Mouse (Mus musculus): ENCODE measurements around the gene Ptpre. TPM values are rescaled to one million over a fixed set of nuclear protein-coding genes. Genes with fewer than 3 reads are reported as not detected.

Ptpre gene
- total and polyA plus RNA-seq, 2 experiments from 2014 or later = 2.0 to 4.0 TPM

- Histone ChIP-seq H3K4me2 (ENCODE audit: low read depth, low read length) (no peak overlapping the region), H3K4me3 (ENCODE audit: low read depth, low read length) (no peak overlapping the region), H3K27me3 (ENCODE audit: control insufficient read depth, insufficient read depth, low read length) (no peaks in the 10 kb centered on the region), H3K36me3 (replicated peaks; ENCODE audit: control insufficient read depth, insufficient read depth, low read length) (no peaks in the 10 kb centered on the region), H3K27ac (ENCODE audit: low read depth) (no peak overlapping the region), H3K4me1 (ENCODE audit: control insufficient read depth, insufficient read depth) (peaks cover 8% of the 10 kb centered on the region), H3K9ac (replicated peaks; ENCODE audit: low read depth, low read length) (no peak overlapping the region), H3K9me3 (replicated peaks; ENCODE audit: control insufficient read depth, low read length) (no peaks in the 10 kb centered on the region)
- WGBS = 70% methylated on average over 3 of the region's 3 CpGs
- DNase-seq (ENCODE audit: low spot score) = no peak
- no peak for ATAC-seq (ENCODE audit: insufficient read depth, low read depth)
- TF ChIP-seq EP300 (IDR thresholded peaks at IDR 0.05; ENCODE audit: low read depth) (no peak), CTCF (IDR thresholded peaks at IDR 0.05; ENCODE audit: low read depth) (no peak)
Measured at GRCm38 (mm10) chr7:135553550-135553949, 16.3 kb downstream of the Ptpre start.

DNA sequence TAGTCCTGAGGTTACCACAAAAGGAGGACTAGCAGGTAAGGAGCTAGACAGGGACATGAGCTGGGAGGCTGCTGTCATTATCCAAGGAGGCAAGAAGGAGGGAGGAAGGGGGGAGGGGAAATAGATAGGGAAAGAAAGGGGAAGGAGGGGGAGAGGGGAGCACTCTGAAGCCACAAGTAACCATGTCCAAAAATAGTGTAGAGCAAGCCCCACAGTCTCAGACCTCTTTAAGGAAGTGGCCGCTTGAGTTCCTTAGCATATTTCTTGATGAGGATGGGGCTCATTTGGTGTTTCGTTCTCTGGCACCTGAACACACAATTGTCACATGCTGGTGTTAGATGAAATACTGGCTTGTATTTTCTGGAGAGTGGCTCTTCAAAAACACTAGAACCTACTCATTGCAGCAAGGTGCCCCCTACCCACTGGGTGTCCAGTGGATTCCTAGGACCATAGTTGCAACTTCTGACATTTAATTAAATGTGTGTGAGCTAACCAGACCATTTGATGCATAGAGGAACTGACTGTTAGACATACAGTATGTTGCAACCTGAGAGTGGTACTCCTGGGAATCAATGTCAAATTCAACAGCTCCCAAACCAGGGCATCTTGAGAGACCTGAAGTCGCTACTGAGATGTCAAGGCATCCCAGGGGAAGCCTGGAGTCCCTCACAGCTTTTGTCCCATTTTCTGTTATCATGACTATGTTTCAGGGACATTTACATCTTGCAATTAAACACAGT, 19.6 kb downstream of the Ptpre start:
- no peak for DNase-seq (ENCODE audit: low spot score)
- H3K4me2 ChIP-seq (ENCODE audit: low read depth, low read length) = no peak overlapping the region
- peaks cover under 1% of the 10 kb centered on the region; the same call in 1 of the 2 replicates for H3K4me1 ChIP-seq (ENCODE audit: control insufficient read depth, insufficient read depth)
- H3K36me3 ChIP-seq (replicated peaks; ENCODE audit: control insufficient read depth, insufficient read depth, low read length) = no peaks in the 10 kb centered on the region
- TF ChIP-seq CTCF (IDR thresholded peaks at IDR 0.05; ENCODE audit: low read depth) (no peak), EP300 (IDR thresholded peaks at IDR 0.05; ENCODE audit: low read depth) (no peak)
- H3K9ac ChIP-seq (replicated peaks; ENCODE audit: low read depth, low read length) = no peak overlapping the region
- no peak overlapping the region for H3K27ac ChIP-seq (ENCODE audit: low read depth)
- H3K4me3 ChIP-seq (ENCODE audit: low read depth, low read length) = no peak overlapping the region
- WGBS = 67% methylated on average over 3 of the region's 3 CpGs
- ATAC-seq (ENCODE audit: insufficient read depth, low read depth) = no peak
- no peaks in the 10 kb centered on the region for H3K9me3 ChIP-seq (replicated peaks; ENCODE audit: control insufficient read depth, low read length)
- no peaks in the 10 kb centered on the region for H3K27me3 ChIP-seq (ENCODE audit: control insufficient read depth, insufficient read depth, low read length)

DNA sequence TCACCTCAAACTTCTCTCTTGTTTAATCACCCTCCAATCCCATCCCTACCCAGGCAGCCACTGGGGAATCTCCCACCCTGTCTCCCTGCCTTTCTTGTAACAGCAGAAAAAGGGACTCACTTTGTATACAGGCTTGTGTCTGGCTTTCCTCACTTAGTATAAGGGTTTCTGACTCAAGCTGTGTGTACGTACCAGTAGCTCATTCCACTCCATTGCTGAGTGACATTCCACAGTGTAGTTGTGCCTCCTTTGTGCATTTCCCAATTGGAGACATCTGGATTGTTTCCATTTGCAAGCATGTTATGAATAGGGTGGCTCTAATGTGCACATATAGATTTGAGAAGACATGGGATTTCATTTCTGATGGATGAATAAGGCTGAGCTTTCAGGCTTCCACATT, 23.0 kb downstream of the Ptpre start:
- WGBS = 48% methylated on average over 1 of the region's 1 CpGs
- Histone ChIP-seq H3K9me3 (replicated peaks; ENCODE audit: control insufficient read depth, low read length) (no peaks in the 10 kb centered on the region), H3K27ac (ENCODE audit: low read depth) (no peak overlapping the region), H3K4me3 (ENCODE audit: low read depth, low read length) (no peak overlapping the region), H3K4me2 (ENCODE audit: low read depth, low read length) (no peak overlapping the region), H3K4me1 (ENCODE audit: control insufficient read depth, insufficient read depth) (no peaks in the 10 kb centered on the region), H3K36me3 (replicated peaks; ENCODE audit: control insufficient read depth, insufficient read depth, low read length) (no peaks in the 10 kb centered on the region), H3K27me3 (ENCODE audit: control insufficient read depth, insufficient read depth, low read length) (no peaks in the 10 kb centered on the region), H3K9ac (replicated peaks; ENCODE audit: low read depth, low read length) (no peak overlapping the region)
- TF ChIP-seq EP300 (IDR thresholded peaks at IDR 0.05; ENCODE audit: low read depth) (no peak), CTCF (IDR thresholded peaks at IDR 0.05; ENCODE audit: low read depth) (no peak)
- no peak for DNase-seq (ENCODE audit: low spot score)
- ATAC-seq (ENCODE audit: insufficient read depth, low read depth) = no peak

- H3K36me3 ChIP-seq (replicated peaks; ENCODE audit: control insufficient read depth, insufficient read depth, low read length) = no peaks in the 10 kb centered on the region
- H3K27ac ChIP-seq (ENCODE audit: low read depth) = no peak overlapping the region
- no peak overlapping the region for H3K4me3 ChIP-seq (ENCODE audit: low read depth, low read length)
- TF ChIP-seq CTCF (IDR thresholded peaks at IDR 0.05; ENCODE audit: low read depth) (no peak), EP300 (IDR thresholded peaks at IDR 0.05; ENCODE audit: low read depth) (no peak)
- WGBS = 81% methylated on average over 8 of the region's 8 CpGs
- H3K27me3 ChIP-seq (ENCODE audit: control insufficient read depth, insufficient read depth, low read length) = no peaks in the 10 kb centered on the region
- no peak overlapping the region for H3K9ac ChIP-seq (replicated peaks; ENCODE audit: low read depth, low read length)
- H3K4me1 ChIP-seq (ENCODE audit: control insufficient read depth, insufficient read depth) = no peaks in the 10 kb centered on the region
- no peak overlapping the region for H3K4me2 ChIP-seq (ENCODE audit: low read depth, low read length)
- ATAC-seq (ENCODE audit: insufficient read depth, low read depth) = no peak
- no peak for DNase-seq (ENCODE audit: low spot score)
- no peaks in the 10 kb centered on the region for H3K9me3 ChIP-seq (replicated peaks; ENCODE audit: control insufficient read depth, low read length)
Measured at GRCm38 (mm10) chr7:135564022-135564421, 26.7 kb downstream of the Ptpre start.

DNA sequence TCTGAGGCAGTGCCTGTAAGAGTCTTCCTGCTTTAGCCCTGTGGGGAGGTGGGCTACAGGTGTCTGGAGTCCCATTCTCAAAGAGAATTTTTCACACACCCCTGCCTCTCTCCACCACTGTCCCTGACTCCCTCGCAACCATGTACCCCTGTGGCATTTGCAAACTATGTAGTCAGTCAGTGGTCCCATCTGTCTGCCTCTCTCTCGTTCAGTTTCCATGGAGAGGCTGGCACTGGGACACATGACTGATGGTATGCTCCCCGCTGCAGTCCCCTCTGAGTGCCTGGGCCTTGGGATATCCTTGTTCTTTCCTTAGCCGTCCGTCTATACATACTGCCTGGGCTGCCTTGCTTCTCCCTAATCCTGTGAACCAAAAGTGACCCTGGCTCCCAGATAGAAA, 28.7 kb downstream of the Ptpre start:
- ATAC-seq (ENCODE audit: insufficient read depth, low read depth) = no peak
- Histone ChIP-seq H3K4me2 (ENCODE audit: low read depth, low read length) (no peak overlapping the region), H3K9me3 (replicated peaks; ENCODE audit: control insufficient read depth, low read length) (no peaks in the 10 kb centered on the region), H3K9ac (replicated peaks; ENCODE audit: low read depth, low read length) (no peak overlapping the region), H3K27me3 (ENCODE audit: control insufficient read depth, insufficient read depth, low read length) (no peaks in the 10 kb centered on the region), H3K27ac (ENCODE audit: low read depth) (no peak overlapping the region), H3K4me1 (ENCODE audit: control insufficient read depth, insufficient read depth) (no peaks in the 10 kb centered on the region), H3K4me3 (ENCODE audit: low read depth, low read length) (no peak overlapping the region), H3K36me3 (replicated peaks; ENCODE audit: control insufficient read depth, insufficient read depth, low read length) (no peaks in the 10 kb centered on the region)
- DNase-seq (ENCODE audit: low spot score) = no peak
- WGBS = 76% methylated on average over 5 of the region's 5 CpGs
- TF ChIP-seq EP300 (IDR thresholded peaks at IDR 0.05; ENCODE audit: low read depth) = no peak
- no peak for TF ChIP-seq CTCF (IDR thresholded peaks at IDR 0.05; ENCODE audit: low read depth)

DNA sequence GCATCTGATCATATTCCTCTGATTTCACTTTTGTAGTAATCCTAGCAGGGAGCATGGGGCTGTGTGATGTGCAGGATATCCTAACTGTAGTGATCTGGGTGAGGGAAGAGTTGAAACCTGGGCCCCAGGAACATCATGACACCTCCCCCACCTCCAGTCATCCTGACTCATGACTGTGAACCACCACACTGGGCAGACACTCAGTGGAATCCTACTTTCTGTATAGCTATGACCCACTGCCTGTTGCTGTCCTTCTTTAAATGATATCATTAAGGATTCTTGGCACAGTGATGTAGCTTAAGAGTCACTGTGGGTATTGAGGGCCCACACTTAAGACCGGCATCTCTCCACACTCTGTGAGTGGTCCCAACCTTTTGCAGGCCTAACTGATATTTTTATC, 30.3 kb downstream of the Ptpre start:
- H3K36me3 ChIP-seq (replicated peaks; ENCODE audit: control insufficient read depth, insufficient read depth, low read length) = no peaks in the 10 kb centered on the region
- no peak overlapping the region for H3K27ac ChIP-seq (ENCODE audit: low read depth)
- WGBS = 43% methylated on average over 1 of the region's 1 CpGs
- TF ChIP-seq CTCF (IDR thresholded peaks at IDR 0.05; ENCODE audit: low read depth) (no peak), EP300 (IDR thresholded peaks at IDR 0.05; ENCODE audit: low read depth) (no peak)
- no peak overlapping the region for H3K4me3 ChIP-seq (ENCODE audit: low read depth, low read length)
- no peaks in the 10 kb centered on the region for H3K9me3 ChIP-seq (replicated peaks; ENCODE audit: control insufficient read depth, low read length)
- DNase-seq (ENCODE audit: low spot score) = no peak
- no peak overlapping the region for H3K9ac ChIP-seq (replicated peaks; ENCODE audit: low read depth, low read length)
- no peak overlapping the region for H3K4me2 ChIP-seq (ENCODE audit: low read depth, low read length)
- H3K27me3 ChIP-seq (ENCODE audit: control insufficient read depth, insufficient read depth, low read length) = no peaks in the 10 kb centered on the region
- ATAC-seq (ENCODE audit: insufficient read depth, low read depth) = no peak
- no peaks in the 10 kb centered on the region for H3K4me1 ChIP-seq (ENCODE audit: control insufficient read depth, insufficient read depth)

Measured in heart, postnatal 0 days (tissue).